Mouse (Mus musculus) layer of hippocampus, postnatal 36 days (tissue): ENCODE measurements around the gene C5ar2. TPM values are rescaled to one million over a fixed set of nuclear protein-coding genes. Genes with fewer than 3 reads are reported as not detected.

Source experiments
- DNase-seq, 2 experiments: peaks; one replicate each; pipeline ENCODE4 v3.0.0; 2022
- total RNA-seq, 2 experiments: library from RNA; stranded (reverse); gene quantifications; 2 replicates each; pipeline ENCODE4 v1.2.3; 2021

Gene C5ar2
- total RNA-seq, 2 experiments from 2014 or later = 0.35 to 0.60 TPM

GRCm38 (mm10) chr7:16196616-16197015, 47.3 kb downstream of the C5ar2 start:
- no peak for DNase-seq

- DNase-seq = no peak
Measured at GRCm38 (mm10) chr7:16193702-16194101, 50.3 kb downstream of the C5ar2 start.

GRCm38 (mm10) chr7:16192315-16192714, 51.6 kb downstream of the C5ar2 start:
- peak; percentile 72 to 79 for DNase-seq

- no peak for DNase-seq
Measured at GRCm38 (mm10) chr7:16187494-16187893, 56.5 kb downstream of the C5ar2 start.

Other genes starting within 250 kb of the C5ar2 start
- gene Bicra, start 196.2 kb downstream of the C5ar2 start, total RNA-seq = 10 to 100 TPM; 19.5 to 21.9 TPM
- under 1 TPM; 0.67 to 0.83 TPM for gene Zfp541, start 182.3 kb downstream of the C5ar2 start, total RNA-seq
- gene Napa, start 145.7 kb downstream of the C5ar2 start, total RNA-seq = 100 to 1,000 TPM; 272 to 282 TPM
- 10 to 100 TPM; 32.0 to 37.8 TPM for gene Kptn, start 124.3 kb downstream of the C5ar2 start, total RNA-seq
- 100 to 1,000 TPM; 286 to 292 TPM for gene Slc8a2, start 114.3 kb downstream of the C5ar2 start, total RNA-seq
- 10 to 100 TPM; 36.1 to 44.0 TPM for gene Meis3, start 69.1 kb downstream of the C5ar2 start, total RNA-seq
- gene Dhx34, start 22.1 kb downstream of the C5ar2 start, total RNA-seq = 10 to 100 TPM; 10.1 to 12.2 TPM
- gene C5ar1, start 15.4 kb upstream of the C5ar2 start, total RNA-seq = 1 to 10 TPM in 1 of 2 experiments, under 1 TPM in 1; 0.62 to 1.9 TPM
- gene Inafm1, start 29.5 kb upstream of the C5ar2 start, total RNA-seq = 10 to 100 TPM; 31.2 to 33.0 TPM
- gene Ccdc9, start 42.6 kb upstream of the C5ar2 start, total RNA-seq = 10 to 100 TPM; 69.0 to 77.7 TPM
- 10 to 100 TPM; 11.3 to 13.0 TPM for gene Bbc3, start 64.2 kb upstream of the C5ar2 start, total RNA-seq
- gene Sae1, start 143.7 kb upstream of the C5ar2 start, total RNA-seq = 10 to 100 TPM; 88.7 to 97.5 TPM
- 10 to 100 TPM; 54.7 to 60.4 TPM for gene Zc3h4, start 156.8 kb upstream of the C5ar2 start, total RNA-seq
- 10 to 100 TPM; 61.4 to 77.2 TPM for gene Tmem160, start 208.6 kb upstream of the C5ar2 start, total RNA-seq
- 10 to 100 TPM; 17.9 to 20.2 TPM for gene Npas1, start 233.6 kb upstream of the C5ar2 start, total RNA-seq